Mouse (Mus musculus): ENCODE measurements around the gene Myo10.

DNA sequence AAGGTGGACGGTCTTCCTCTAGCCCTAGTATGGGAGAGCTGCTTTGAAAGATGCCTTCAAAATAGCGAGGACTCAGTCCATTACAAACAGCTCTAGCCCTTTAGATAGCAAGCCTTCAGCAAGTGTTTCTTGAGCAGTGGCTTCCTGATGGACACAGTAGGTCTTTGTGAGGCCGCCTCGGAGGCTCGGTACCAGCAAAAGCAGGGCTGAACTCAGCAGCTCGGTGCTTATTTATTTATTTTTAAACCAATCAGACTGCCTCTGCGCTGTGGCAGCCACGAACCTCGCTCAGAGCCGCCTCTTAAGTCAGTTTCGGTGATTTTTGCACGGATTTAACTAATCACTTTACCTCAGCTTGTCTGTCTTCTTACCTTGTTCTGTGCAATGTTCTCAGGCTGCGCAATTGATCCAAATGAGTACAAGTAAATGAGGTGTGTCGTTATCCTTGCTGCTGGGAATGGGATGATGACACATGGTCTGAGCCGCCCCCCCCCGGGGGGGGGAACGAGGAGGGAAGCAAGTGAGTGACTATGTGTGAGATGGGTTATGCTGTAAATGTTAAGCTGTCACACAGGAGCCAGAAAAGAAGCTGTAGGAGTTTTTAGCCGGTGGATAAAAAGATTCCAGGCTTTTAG is 232.1 kb downstream of the Myo10 start:
- TF ChIP-seq CTCF (IDR thresholded peaks at IDR 0.05; ENCODE audit: borderline replicate concordance, control insufficient read depth, extremely low read depth, insufficient read depth, low read length, poor library complexity) (no peak), POLR2A (IDR thresholded peaks at IDR 0.05; ENCODE audit: control insufficient read depth, extremely low read depth, insufficient read depth, low read length, poor library complexity) (no peak)
